Mouse (Mus musculus) C2C12 (cell line): ENCODE results near the gene Plcb4.

ENCODE experiments used
- CTCF ChIP-seq: IDR thresholded peaks from one replicate; pipeline ENCODE4 v1.5.1; 2011; ENCODE audit not compliant: control insufficient read depth, insufficient read depth, insufficient read length
- MYOD1 ChIP-seq: IDR thresholded peaks from one replicate; pipeline ENCODE4 v1.6.1; 2011; ENCODE audit warnings: low read depth; ENCODE audit not compliant: control insufficient read depth, insufficient read length

GRCm38 (mm10) chr2:135947839-135948238, 289.0 kb downstream of the Plcb4 start:
- TF ChIP-seq MYOD1, result no peak
- TF ChIP-seq CTCF, result no peak
